Mouse (Mus musculus) ES-Bruce4 (cell line): Measurements from ENCODE around the gene Gp9.

Experiments used
- CTCF ChIP-seq: IDR thresholded peaks from one replicate; pipeline ENCODE4 v1.8.1; 2011; ENCODE audit warnings: low read depth, low read length
- POLR2A ChIP-seq: IDR thresholded peaks from one replicate; pipeline ENCODE4 v1.8.1; 2011; ENCODE audit warnings: low read length; ENCODE audit not compliant: insufficient read depth

DNA sequence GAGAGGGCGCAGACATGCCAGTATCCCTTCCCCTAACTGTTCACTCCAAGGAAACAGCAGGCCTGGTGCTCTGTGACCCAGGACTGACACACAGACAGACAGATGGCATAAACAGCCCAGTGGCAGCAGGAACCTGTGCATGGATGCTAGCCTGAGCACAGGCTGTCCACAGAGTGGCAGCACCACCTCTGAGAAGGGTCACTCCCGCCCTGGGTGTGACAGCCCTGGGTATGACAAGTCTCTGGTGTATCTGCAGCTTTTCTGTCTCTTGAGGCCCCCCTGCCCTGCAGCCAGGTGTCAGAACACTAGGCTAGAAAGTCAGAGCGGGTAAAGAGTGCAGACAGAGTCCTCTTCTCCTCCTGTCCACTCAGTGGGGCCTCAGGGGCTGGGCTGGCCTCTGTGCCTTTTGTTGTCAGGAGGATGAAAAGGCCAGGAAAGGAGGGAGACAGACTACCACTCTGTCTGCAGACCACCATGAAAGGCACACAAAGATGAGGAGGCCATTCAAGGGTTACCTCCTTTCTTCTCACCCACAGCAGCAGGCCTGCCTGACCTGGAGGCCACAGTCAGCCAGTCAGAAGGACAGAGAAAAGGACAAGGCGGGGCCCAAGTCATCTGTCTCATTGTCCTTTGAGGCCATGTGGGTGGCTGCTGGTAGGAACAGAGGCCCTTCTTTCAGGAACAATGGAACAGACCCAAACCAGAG lies 39.8 kb upstream of the Gp9 start:
- TF ChIP-seq POLR2A: no peak
- no peak for TF ChIP-seq CTCF
